Mouse (Mus musculus): Measurements from ENCODE around the gene Sh3bgrl2.

- TF ChIP-seq CTCF (IDR thresholded peaks at IDR 0.05; ENCODE audit: extremely low read depth, insufficient read depth, low read length) (no peak), POLR2A (IDR thresholded peaks at IDR 0.05; ENCODE audit: extremely low read depth, insufficient read depth, low read length) (no peak)
Measured at GRCm38 (mm10) chr9:83630341-83630740, 82.2 kb downstream of the Sh3bgrl2 start.
